Mouse (Mus musculus) liver, embryonic 15.5 days (tissue): ENCODE data around the gene Rp2. TPM values are rescaled to one million over a fixed set of nuclear protein-coding genes. Genes with fewer than 3 reads are reported as not detected.
"Not testable (repeated sequence)": the region's sequence is repeated elsewhere in the genome, so short reads cannot be mapped to it uniquely, and the experiment has no call there.

ENCODE experiments used
- ATAC-seq: fragments of 200-750 bp; cut with Nextera tagmentation; 2 replicates; pipeline ENCODE4 v1.8.0; 2017; ENCODE audit warnings: moderate number of reproducible peaks, mild to moderate bottlenecking, moderate library complexity; ENCODE audit not compliant: insufficient read depth
- H3K27ac ChIP-seq: fragments of 300-500 bp; sonication (generic); replicated peaks from 2 replicates; pipeline ENCODE4 v1.5.1; 2015; ENCODE audit warnings: mild to moderate bottlenecking, inconsistent platforms
- H3K27me3 ChIP-seq: fragments of 300-500 bp; sonication (generic); 2 replicates; pipeline ENCODE4 v1.6.1; 2015; ENCODE audit warnings: mild to moderate bottlenecking, inconsistent platforms
- H3K36me3 ChIP-seq: fragments of 300-500 bp; sonication (generic); replicated peaks from 2 replicates; pipeline ENCODE4 v1.6.1; 2015; ENCODE audit warnings: moderate library complexity, mild to moderate bottlenecking, inconsistent platforms
- H3K4me1 ChIP-seq: fragments of 300-500 bp; sonication (generic); replicated peaks from 2 replicates; pipeline ENCODE4 v1.6.1; 2015; ENCODE audit warnings: inconsistent platforms
- H3K4me2 ChIP-seq: fragments of 300-500 bp; sonication (generic); 2 replicates; pipeline ENCODE4 v1.6.1; 2015; ENCODE audit warnings: moderate library complexity, mild to moderate bottlenecking, inconsistent platforms
- H3K4me3 ChIP-seq: fragments of 300-500 bp; sonication (generic); replicated peaks from 2 replicates; pipeline ENCODE4 v1.5.1; 2015; ENCODE audit warnings: mild to moderate bottlenecking, inconsistent platforms
- H3K9ac ChIP-seq: fragments of 300-500 bp; sonication (generic); 2 replicates; pipeline ENCODE4 v1.6.1; 2015; ENCODE audit warnings: moderate library complexity, mild to moderate bottlenecking, inconsistent platforms
- H3K9me3 ChIP-seq: fragments of 300-500 bp; sonication (generic); replicated peaks from 2 replicates; pipeline ENCODE4 v1.6.1; 2016; ENCODE audit warnings: inconsistent platforms
- WGBS: fragments of 180-500 bp; shearing (Covaris S2); methylation state at CpG from one replicate; pipeline ENCODE4 v1.1.7; 2015; ENCODE audit warnings: mixed read lengths; ENCODE audit not compliant: insufficient replicate concordance; 5-methylcytosine and 5-hydroxymethylcytosine counted together
- polyA plus RNA-seq: library from polyadenylated mRNA; unstranded; fragments of >200 nt; fragmentation: Nextera tagmentation; extraction: Ambion mirVana; gene quantifications from 2 replicates; pipeline ENCODE4 v1.2.1, GENCODE M21; 2015

Gene Rp2
- polyA plus RNA-seq, result 10.1 and 10.8 TPM in 2 replicates

GRCm38 (mm10) chrX:20364391-20365365, at the start of gene Rp2:
TSS of gene Rp2 (plus strand) at chrX:20364481.
- Histone ChIP-seq H3K27ac (peak within 1 kb of the TSS; percentile 76), H3K27me3 (no peaks in the 10 kb centered on the region), H3K36me3 (no peaks in the 10 kb centered on the region), H3K4me2 (peak within 1 kb of the TSS; percentile 73), H3K9ac (peak within 1 kb of the TSS; percentile 70), H3K4me3 (peak within 1 kb of the TSS; percentile 71), H3K4me1 (peaks cover 3% of the 10 kb centered on the region; the same call in 1 of the 2 replicates), H3K9me3 (no peaks in the 10 kb centered on the region)
- ATAC-seq, result peak; percentile 99
- WGBS, result 8% methylated on average over 35 of the region's 35 CpGs

GRCm38 (mm10) chrX:20332756-20333155, 31.5 kb upstream of the Rp2 start:
- Histone ChIP-seq H3K4me1 (no peaks in the 10 kb centered on the region), H3K27me3 (no peaks in the 10 kb centered on the region), H3K9me3 (no peaks in the 10 kb centered on the region), H3K4me2 (no peak overlapping the region), H3K36me3 (no peaks in the 10 kb centered on the region), H3K4me3 (no peak overlapping the region), H3K27ac (no peak overlapping the region), H3K9ac (no peak overlapping the region)
- 54% methylated on average over 1 of the region's 1 CpGs for WGBS
- ATAC-seq, result no peak

DNA sequence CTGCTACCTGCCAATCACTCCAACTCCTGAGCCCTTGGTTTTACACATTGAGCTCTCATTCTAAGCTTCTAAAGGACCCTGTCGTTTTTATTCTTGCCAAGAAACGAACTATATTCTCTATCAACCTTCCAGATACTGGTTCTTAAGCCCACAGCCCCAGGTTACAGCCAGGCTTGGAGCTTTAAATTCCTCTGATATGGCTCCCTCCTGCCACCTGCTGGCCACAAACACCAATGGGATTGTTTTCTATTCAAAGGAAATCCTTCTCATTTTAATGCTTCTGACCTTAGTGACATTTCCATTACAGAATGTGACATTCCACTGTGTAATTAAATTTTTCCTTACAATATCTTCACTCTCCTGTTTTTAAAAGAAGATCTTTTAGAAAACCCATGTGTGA, 28.6 kb upstream of the Rp2 start:
- H3K4me2 ChIP-seq, result no peak overlapping the region
- no peaks in the 10 kb centered on the region for H3K36me3 ChIP-seq
- no peaks in the 10 kb centered on the region for H3K9me3 ChIP-seq
- no peak for ATAC-seq
- H3K27ac ChIP-seq, result no peak overlapping the region
- H3K4me3 ChIP-seq, result no peak overlapping the region
- 9% methylated on average over 2 of the region's 2 CpGs for WGBS
- H3K9ac ChIP-seq, result no peak overlapping the region
- no peaks in the 10 kb centered on the region for H3K4me1 ChIP-seq
- H3K27me3 ChIP-seq, result no peaks in the 10 kb centered on the region

- H3K27ac ChIP-seq, result no peak overlapping the region
- no peak for ATAC-seq
- no peaks in the 10 kb centered on the region for H3K9me3 ChIP-seq
- no peaks in the 10 kb centered on the region for H3K27me3 ChIP-seq
- no peak overlapping the region for H3K9ac ChIP-seq
- H3K4me2 ChIP-seq, result no peak overlapping the region
- no peaks in the 10 kb centered on the region for H3K36me3 ChIP-seq
- no peaks in the 10 kb centered on the region for H3K4me1 ChIP-seq
- H3K4me3 ChIP-seq, result no peak overlapping the region
Measured at GRCm38 (mm10) chrX:20344980-20345379, 19.3 kb upstream of the Rp2 start.

GRCm38 (mm10) chrX:20346355-20346754, 17.9 kb upstream of the Rp2 start:
- ATAC-seq, result no peak
- Histone ChIP-seq H3K4me2 (no peak overlapping the region), H3K27ac (no peak overlapping the region), H3K4me1 (no peaks in the 10 kb centered on the region), H3K4me3 (no peak overlapping the region), H3K9ac (no peak overlapping the region), H3K36me3 (no peaks in the 10 kb centered on the region), H3K9me3 (no peaks in the 10 kb centered on the region), H3K27me3 (no peaks in the 10 kb centered on the region)
- 48% methylated on average over 3 of the region's 3 CpGs for WGBS

- not testable (repeated sequence) for H3K27me3 ChIP-seq, H3K4me1 ChIP-seq, H3K4me3 ChIP-seq, ATAC-seq, H3K9ac ChIP-seq, H3K4me2 ChIP-seq, H3K27ac ChIP-seq, H3K36me3 ChIP-seq, H3K9me3 ChIP-seq
- 69% methylated on average over 4 of the region's 4 CpGs for WGBS
Measured at GRCm38 (mm10) chrX:20350241-20350640, 14.0 kb upstream of the Rp2 start.

- 58% methylated on average over 1 of the region's 1 CpGs for WGBS
- ATAC-seq, result no peak
- Histone ChIP-seq H3K4me1 (0 out of 2 replicates have a peak, but pooled peaks cover 3% of the 10 kb centered on the region), H3K27ac (no peak overlapping the region), H3K4me3 (no peak overlapping the region), H3K4me2 (no peak overlapping the region), H3K9me3 (no peaks in the 10 kb centered on the region), H3K27me3 (no peaks in the 10 kb centered on the region), H3K9ac (no peak overlapping the region), H3K36me3 (no peaks in the 10 kb centered on the region)
Measured at GRCm38 (mm10) chrX:20355283-20355682, 9.0 kb upstream of the Rp2 start.

- no peaks in the 10 kb centered on the region for H3K36me3 ChIP-seq
- no peak overlapping the region for H3K4me3 ChIP-seq
- 11% methylated on average over 3 of the region's 3 CpGs for WGBS
- no peak overlapping the region for H3K4me2 ChIP-seq
- H3K9me3 ChIP-seq, result no peaks in the 10 kb centered on the region
- H3K27ac ChIP-seq, result no peak overlapping the region
- ATAC-seq, result no peak
- H3K4me1 ChIP-seq, result 0 out of 2 replicates have a peak, but pooled peaks cover 3% of the 10 kb centered on the region
- H3K9ac ChIP-seq, result no peak overlapping the region
- no peaks in the 10 kb centered on the region for H3K27me3 ChIP-seq
Measured at GRCm38 (mm10) chrX:20356309-20356708, 8.0 kb upstream of the Rp2 start.

DNA sequence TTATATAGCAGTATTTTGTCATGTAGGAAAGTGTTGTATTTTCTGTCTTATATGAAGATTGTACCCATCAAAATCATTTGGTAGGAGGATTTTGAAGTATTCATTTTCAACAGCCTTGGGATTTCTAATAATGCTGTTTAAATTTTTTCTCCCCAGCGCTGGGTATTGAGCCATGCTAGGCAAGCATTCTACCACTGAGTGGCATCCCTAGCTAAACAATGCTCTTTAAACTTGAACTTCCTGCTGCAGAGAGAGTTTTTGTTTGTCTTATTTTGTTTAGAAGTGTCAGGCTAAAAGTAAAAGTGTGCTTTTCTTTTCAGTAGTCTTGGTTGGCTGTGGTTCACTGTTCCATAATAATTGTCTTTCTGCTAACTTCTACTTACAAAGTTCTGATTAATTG, 1.8 kb downstream of the Rp2 start:
- H3K4me2 ChIP-seq, result peak overlapping the region; percentile 27; the same call in 1 of the 2 replicates
- H3K27ac ChIP-seq, result no peak overlapping the region
- H3K36me3 ChIP-seq, result no peaks in the 10 kb centered on the region
- H3K9me3 ChIP-seq, result no peaks in the 10 kb centered on the region
- peaks cover 3% of the 10 kb centered on the region; the same call in 1 of the 2 replicates for H3K4me1 ChIP-seq
- no peak overlapping the region for H3K9ac ChIP-seq
- 36% methylated on average over 1 of the region's 1 CpGs for WGBS
- ATAC-seq, result no peak
- H3K4me3 ChIP-seq, result 0 out of 2 replicates have a peak overlapping the region, but pooled peaks have one; percentile 6
- no peaks in the 10 kb centered on the region for H3K27me3 ChIP-seq

DNA sequence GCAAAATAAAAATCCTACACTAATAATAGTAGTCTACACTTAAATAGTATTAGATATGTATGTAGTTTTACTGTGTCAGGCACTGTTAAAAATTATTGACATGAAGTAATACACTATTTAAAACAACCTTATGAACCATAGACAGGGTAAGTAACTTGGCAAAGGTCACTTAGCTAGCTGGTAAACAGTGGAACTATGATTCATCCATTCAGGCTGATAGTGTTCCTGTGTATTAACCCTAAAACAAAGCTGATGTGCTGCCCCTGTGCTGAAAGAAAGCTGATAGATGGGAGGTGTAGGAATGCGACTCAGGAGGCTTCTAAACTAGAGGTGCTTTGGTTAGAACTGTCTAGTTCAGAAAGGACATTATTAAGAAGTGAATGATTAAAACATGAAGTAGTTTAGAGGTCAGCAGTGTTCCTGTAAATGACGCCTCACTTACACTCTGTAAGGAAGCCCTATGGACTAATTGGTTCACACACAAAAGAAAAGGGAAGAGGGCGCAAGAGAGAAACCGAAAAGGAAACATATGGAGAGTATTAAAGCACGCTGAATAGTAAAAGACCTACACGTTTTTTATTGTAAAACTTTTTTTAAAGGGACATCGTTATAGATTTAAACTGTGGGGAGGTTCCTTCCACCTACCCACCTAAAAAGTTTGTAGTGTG, 15.2 kb downstream of the Rp2 start:
- WGBS, result 61% methylated on average over 7 of the region's 7 CpGs
- H3K36me3 ChIP-seq, result peaks cover 10% of the 10 kb centered on the region; the same call in 1 of the 2 replicates
- no peak for ATAC-seq
- no peak overlapping the region for H3K27ac ChIP-seq
- no peaks in the 10 kb centered on the region for H3K27me3 ChIP-seq
- no peak overlapping the region for H3K9ac ChIP-seq
- no peaks in the 10 kb centered on the region for H3K4me1 ChIP-seq
- no peaks in the 10 kb centered on the region for H3K9me3 ChIP-seq
- H3K4me3 ChIP-seq, result no peak overlapping the region
- no peak overlapping the region for H3K4me2 ChIP-seq

DNA sequence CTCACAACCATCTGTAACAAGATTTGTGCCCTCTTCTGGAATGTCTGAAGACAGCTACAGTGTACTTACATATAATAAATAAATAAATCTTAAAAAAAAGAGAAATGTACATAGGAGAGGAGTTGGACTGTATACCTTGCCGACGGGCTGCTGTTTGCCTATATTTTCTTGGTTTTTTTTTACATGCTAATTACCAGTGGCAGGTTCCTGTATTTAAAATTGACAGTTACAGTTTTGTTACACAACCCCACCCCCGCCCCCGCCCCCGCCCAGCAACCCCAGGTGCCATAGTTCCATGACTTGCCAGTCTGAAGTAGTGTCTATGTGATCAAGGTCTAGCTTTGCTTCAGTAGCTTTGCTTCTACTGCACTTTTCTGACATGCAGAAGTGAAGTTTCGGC, 18.0 kb downstream of the Rp2 start:
- no peak for ATAC-seq

More for the DNA sequence above, 18.0 kb downstream of the Rp2 start:
- no peaks in the 10 kb centered on the region for H3K27me3 ChIP-seq
- no peaks in the 10 kb centered on the region for H3K9me3 ChIP-seq
- peaks cover 7% of the 10 kb centered on the region; the same call in 1 of the 2 replicates for H3K36me3 ChIP-seq
- no peak overlapping the region for H3K27ac ChIP-seq
- WGBS, result 69% methylated on average over 6 of the region's 6 CpGs
- no peaks in the 10 kb centered on the region for H3K4me1 ChIP-seq
- no peak overlapping the region for H3K4me2 ChIP-seq
- H3K4me3 ChIP-seq, result no peak overlapping the region
- H3K9ac ChIP-seq, result no peak overlapping the region
